Mouse (Mus musculus) lung, adult 2 months (tissue): ENCODE data around the gene Prpsap2.

ENCODE experiments used
- CTCF ChIP-seq: fragments of 200-500 bp; IDR thresholded peaks from 2 replicates; pipeline ENCODE4 v1.5.1; 2011; ENCODE audit warnings: mild to moderate bottlenecking, low read length, control low read depth; ENCODE audit not compliant: insufficient read depth
- POLR2A ChIP-seq: fragments of 200-500 bp; IDR thresholded peaks from 2 replicates; pipeline ENCODE4 v1.6.1; 2011; ENCODE audit warnings: low read depth, mild to moderate bottlenecking, control low read depth, low read length, borderline replicate concordance; ENCODE audit errors: extremely low read depth

DNA sequence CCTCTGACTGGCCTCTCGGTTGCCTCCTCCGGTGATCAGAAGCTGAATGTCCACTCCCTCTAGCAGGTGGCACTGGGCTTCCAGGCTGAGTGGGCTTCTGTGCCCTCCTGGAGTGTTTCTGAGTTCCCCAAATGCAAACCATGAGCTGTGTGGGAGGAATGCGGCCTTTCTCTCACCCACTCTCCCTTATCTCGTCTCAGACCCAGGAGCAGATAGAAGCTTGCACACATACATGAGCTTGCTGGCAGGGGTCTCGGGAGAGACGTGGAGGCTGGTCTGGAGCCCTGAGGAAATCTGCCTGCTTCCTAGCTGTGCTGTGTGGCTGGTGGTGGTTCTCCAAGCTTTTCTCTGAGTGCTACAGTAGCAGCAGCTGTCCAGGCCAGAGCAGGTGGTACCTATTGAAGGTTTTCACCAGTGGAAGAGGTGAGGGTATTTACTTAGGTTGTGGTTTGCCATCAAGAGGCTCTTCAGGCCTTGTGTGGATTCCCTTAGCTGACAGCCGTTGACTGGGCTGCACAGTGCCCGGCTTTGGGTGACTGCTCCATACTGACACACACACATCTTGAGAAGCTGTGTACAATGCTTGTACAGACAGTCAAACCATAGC, 76.7 kb downstream of the Prpsap2 start:
- TF ChIP-seq CTCF (no peak), POLR2A (no peak)
